Mouse (Mus musculus): ENCODE results near the gene Mrps7. TPM values are rescaled to one million over a fixed set of nuclear protein-coding genes. Genes with fewer than 3 reads are reported as not detected.
A peak's percentile ranks its signal among the peaks of the same experiment; 100 is the strongest.

Mrps7 gene
- polyA plus RNA-seq, 1 experiment from 2014 or later: 92.9 TPM

DNA sequence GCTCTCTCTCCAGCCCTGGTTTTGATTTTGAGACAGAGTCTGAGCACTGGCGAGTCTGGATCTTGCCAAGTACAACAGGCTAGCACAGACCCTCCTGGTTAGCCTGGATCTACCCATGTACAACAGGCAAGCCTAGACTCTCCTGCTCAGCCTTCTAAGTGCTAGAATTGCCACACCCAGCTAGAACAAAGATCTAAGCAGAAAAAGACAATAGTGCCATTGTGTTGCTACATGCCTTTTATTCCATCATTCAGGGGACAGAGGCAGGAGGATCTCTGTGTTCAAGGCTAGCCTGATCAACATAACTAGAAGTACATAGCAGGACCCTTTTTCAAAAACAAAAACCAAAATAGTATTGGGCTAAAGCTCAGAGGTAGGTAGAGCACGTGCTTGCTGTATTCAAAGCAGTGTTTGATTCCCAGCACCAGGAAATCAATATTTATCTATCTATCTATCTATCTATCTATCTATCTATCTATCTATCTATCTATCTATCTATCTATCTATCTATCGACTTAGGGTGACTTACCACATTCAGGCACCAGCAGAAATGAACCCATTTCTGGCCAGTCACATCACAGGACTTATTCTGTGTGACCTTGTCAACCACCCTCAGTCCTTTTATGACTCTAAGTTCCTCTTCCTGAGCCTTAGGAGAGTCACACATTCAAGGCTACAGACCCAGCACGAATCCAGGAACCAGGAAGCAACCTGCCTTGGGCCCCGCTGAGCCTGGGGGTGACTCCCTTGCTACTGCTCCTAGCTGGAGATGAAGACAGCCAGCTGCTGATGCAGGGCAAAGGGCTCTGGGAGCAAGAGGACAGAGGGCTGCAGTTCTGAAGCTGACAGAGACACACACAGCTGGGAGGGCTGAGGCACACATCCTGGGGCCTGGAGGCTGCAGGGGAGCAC is 35.0 kb downstream of the Mrps7 start:
- H3K27ac ChIP-seq: no peak overlapping the region
- no peaks in the 10 kb centered on the region for H3K9me3 ChIP-seq (replicated peaks; ENCODE audit: low read length)
- H3K4me1 ChIP-seq (replicated peaks; ENCODE audit: insufficient read depth, low read length): no peaks in the 10 kb centered on the region
- 0 out of 2 replicates have a peak, but pooled peaks cover 3% of the 10 kb centered on the region for H3K36me3 ChIP-seq (ENCODE audit: insufficient read depth, low read length)
- no peak for TF ChIP-seq CTCF (IDR thresholded peaks at IDR 0.05; ENCODE audit: low read depth)
- no peak overlapping the region for H3K4me2 ChIP-seq (ENCODE audit: low read length)
- 58% methylated on average over 5 of the region's 5 CpGs for WGBS
- H3K27me3 ChIP-seq (ENCODE audit: insufficient read depth, low read length): no peaks in the 10 kb centered on the region
- H3K4me3 ChIP-seq (replicated peaks; ENCODE audit: low read depth, low read length): no peak overlapping the region
- DNase-seq (ENCODE audit: low spot score) (peak; percentile 33), ATAC-seq (replicated peaks; ENCODE audit: low FRiP score, low read depth) (no peak)
- no peak overlapping the region for H3K9ac ChIP-seq (ENCODE audit: low read depth, low read length)

GRCm38 (mm10) chr11:115639540-115639939 is 35.8 kb downstream of the Mrps7 start:
- H3K9ac ChIP-seq (ENCODE audit: low read depth, low read length): no peak overlapping the region
- H3K9me3 ChIP-seq (replicated peaks; ENCODE audit: low read length): no peaks in the 10 kb centered on the region
- 0 out of 2 replicates have a peak, but pooled peaks cover 7% of the 10 kb centered on the region for H3K36me3 ChIP-seq (ENCODE audit: insufficient read depth, low read length)
- WGBS: 57% methylated on average over 4 of the region's 4 CpGs
- no peak for DNase-seq (ENCODE audit: low spot score)
- no peaks in the 10 kb centered on the region for H3K4me1 ChIP-seq (replicated peaks; ENCODE audit: insufficient read depth, low read length)
- H3K27me3 ChIP-seq (ENCODE audit: insufficient read depth, low read length): no peaks in the 10 kb centered on the region
- H3K4me3 ChIP-seq (replicated peaks; ENCODE audit: low read depth, low read length): no peak overlapping the region
- H3K27ac ChIP-seq: no peak overlapping the region
- H3K4me2 ChIP-seq (ENCODE audit: low read length): no peak overlapping the region
- TF ChIP-seq CTCF (IDR thresholded peaks at IDR 0.05; ENCODE audit: low read depth): no peak
- ATAC-seq (replicated peaks; ENCODE audit: low FRiP score, low read depth): no peak

DNA sequence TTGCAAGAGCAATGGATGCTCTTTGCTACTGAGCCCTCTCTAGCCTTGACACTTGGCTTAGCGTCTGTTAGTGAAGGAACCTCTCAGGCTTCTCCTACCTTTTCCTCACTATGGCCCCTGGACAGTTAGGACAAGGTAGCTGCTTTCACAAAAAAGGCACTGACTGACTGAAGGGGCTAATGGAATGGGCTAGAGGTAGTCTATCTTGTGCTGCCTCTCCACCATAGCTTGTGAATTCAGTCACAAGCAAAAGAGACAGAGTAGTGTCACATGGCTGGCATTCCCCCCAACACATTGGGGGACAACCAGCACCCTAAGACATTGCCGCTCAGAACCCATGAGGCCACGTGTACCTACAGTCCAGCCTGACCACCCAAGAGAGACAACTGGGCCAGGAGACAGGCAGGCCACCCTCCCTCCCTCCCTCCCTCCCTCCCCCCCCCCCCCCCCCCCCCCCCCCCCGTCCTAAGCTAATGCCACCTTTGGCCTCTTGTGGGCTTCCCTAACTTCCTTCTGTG is 36.6 kb downstream of the Mrps7 start:
- ATAC-seq (replicated peaks; ENCODE audit: low FRiP score, low read depth) (no peak), DNase-seq (ENCODE audit: low spot score) (no peak)
- no peak overlapping the region for H3K4me3 ChIP-seq (replicated peaks; ENCODE audit: low read depth, low read length)
- 91% methylated on average over 3 of the region's 4 CpGs for WGBS
- no peaks in the 10 kb centered on the region for H3K9me3 ChIP-seq (replicated peaks; ENCODE audit: low read length)
- H3K27ac ChIP-seq: no peak overlapping the region
- no peak overlapping the region for H3K9ac ChIP-seq (ENCODE audit: low read depth, low read length)
- H3K27me3 ChIP-seq (ENCODE audit: insufficient read depth, low read length): no peaks in the 10 kb centered on the region
- no peak for TF ChIP-seq CTCF (IDR thresholded peaks at IDR 0.05; ENCODE audit: low read depth)
- no peaks in the 10 kb centered on the region for H3K4me1 ChIP-seq (replicated peaks; ENCODE audit: insufficient read depth, low read length)
- H3K36me3 ChIP-seq (ENCODE audit: insufficient read depth, low read length): peaks cover 7% of the 10 kb centered on the region; the same call in 1 of the 2 replicates
- H3K4me2 ChIP-seq (ENCODE audit: low read length): no peak overlapping the region

DNA sequence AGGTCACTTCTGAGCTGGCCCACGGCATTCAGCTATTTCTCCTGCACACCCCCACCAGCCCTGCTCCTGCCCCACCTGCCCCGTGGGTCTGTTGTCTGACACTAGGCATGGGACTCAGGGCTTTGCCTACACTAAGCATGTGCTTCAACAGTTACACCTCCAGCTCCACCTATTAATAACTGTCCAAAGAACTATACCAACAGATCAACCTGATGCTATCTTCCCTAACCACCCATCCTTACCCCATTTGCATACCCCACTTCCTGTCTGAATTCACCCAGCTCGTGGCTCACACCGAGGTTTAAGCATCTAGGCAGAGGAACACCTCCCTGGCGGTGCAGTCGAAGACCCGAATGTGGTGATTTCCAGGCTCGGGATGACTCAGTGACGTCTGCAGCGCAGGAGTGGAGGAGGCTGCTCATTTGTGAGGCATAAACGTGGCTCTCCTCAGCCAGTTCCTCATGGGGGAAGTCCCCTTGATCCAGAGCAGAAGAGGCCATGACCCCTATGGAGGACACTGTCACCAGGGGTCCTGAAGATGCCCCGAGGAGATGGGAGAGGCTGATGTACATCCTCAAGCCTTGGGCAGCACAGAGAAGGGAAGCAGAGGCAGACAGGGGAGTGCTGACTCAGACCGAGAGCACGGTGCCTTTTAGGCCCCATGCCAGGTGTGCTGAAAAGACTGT is 37.4 kb downstream of the Mrps7 start:
- H3K9ac ChIP-seq (ENCODE audit: low read depth, low read length): 0 out of 2 replicates have a peak overlapping the region, but pooled peaks have one; percentile 18
- no peaks in the 10 kb centered on the region for H3K4me1 ChIP-seq (replicated peaks; ENCODE audit: insufficient read depth, low read length)
- H3K4me2 ChIP-seq (ENCODE audit: low read length): no peak overlapping the region
- H3K27me3 ChIP-seq (ENCODE audit: insufficient read depth, low read length): no peaks in the 10 kb centered on the region
- H3K9me3 ChIP-seq (replicated peaks; ENCODE audit: low read length): no peaks in the 10 kb centered on the region
- H3K36me3 ChIP-seq (ENCODE audit: insufficient read depth, low read length): peaks cover 7% of the 10 kb centered on the region; the same call in 1 of the 2 replicates
- DNase-seq (ENCODE audit: low spot score): no peak
- H3K4me3 ChIP-seq (replicated peaks; ENCODE audit: low read depth, low read length): no peak overlapping the region
- TF ChIP-seq CTCF (IDR thresholded peaks at IDR 0.05; ENCODE audit: low read depth): no peak
- no peak overlapping the region for H3K27ac ChIP-seq
- ATAC-seq (replicated peaks; ENCODE audit: low FRiP score, low read depth): no peak
- WGBS: 48% methylated on average over 14 of the region's 14 CpGs

GRCm38 (mm10) chr11:115641664-115642036 is 37.9 kb downstream of the Mrps7 start:
- no peak for DNase-seq (ENCODE audit: low spot score)
- 0 out of 2 replicates have a peak overlapping the region, but pooled peaks have one; percentile 18 for H3K9ac ChIP-seq (ENCODE audit: low read depth, low read length)
- H3K36me3 ChIP-seq (ENCODE audit: insufficient read depth, low read length): peaks cover 7% of the 10 kb centered on the region; the same call in 1 of the 2 replicates
- WGBS: 81% methylated on average over 4 of the region's 4 CpGs
- no peak overlapping the region for H3K4me2 ChIP-seq (ENCODE audit: low read length)
- H3K27me3 ChIP-seq (ENCODE audit: insufficient read depth, low read length): no peaks in the 10 kb centered on the region
- no peak for ATAC-seq (replicated peaks; ENCODE audit: low FRiP score, low read depth)
- H3K4me3 ChIP-seq (replicated peaks; ENCODE audit: low read depth, low read length): no peak overlapping the region
- no peak for TF ChIP-seq CTCF (IDR thresholded peaks at IDR 0.05; ENCODE audit: low read depth)
- no peaks in the 10 kb centered on the region for H3K4me1 ChIP-seq (replicated peaks; ENCODE audit: insufficient read depth, low read length)
- no peaks in the 10 kb centered on the region for H3K9me3 ChIP-seq (replicated peaks; ENCODE audit: low read length)
- no peak overlapping the region for H3K27ac ChIP-seq

DNA sequence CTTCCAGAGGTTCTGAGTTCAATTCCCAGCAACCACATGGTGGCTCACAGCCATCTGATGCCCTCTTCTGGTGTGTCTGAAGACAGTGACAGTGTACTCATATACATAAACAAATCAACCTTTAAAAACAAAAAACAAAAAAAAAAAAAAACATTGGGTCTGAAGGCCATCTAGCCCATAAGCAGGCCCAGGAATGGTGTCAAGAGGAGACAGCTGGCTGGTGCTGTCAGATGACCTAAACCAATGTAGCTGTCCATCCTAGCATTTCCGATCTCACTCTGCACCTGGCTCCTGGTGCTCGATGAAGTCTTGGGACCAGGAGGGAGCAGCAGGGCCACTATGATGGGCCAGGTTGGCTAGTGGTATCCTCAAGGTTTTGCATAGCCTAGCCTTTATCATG is 39.0 kb downstream of the Mrps7 start:
- Histone ChIP-seq H3K9ac (ENCODE audit: low read depth, low read length) (no peak overlapping the region), H3K27ac (no peak overlapping the region), H3K4me1 (replicated peaks; ENCODE audit: insufficient read depth, low read length) (no peaks in the 10 kb centered on the region), H3K4me3 (replicated peaks; ENCODE audit: low read depth, low read length) (no peak overlapping the region), H3K27me3 (ENCODE audit: insufficient read depth, low read length) (no peaks in the 10 kb centered on the region), H3K36me3 (ENCODE audit: insufficient read depth, low read length) (peaks cover 7% of the 10 kb centered on the region; the same call in 1 of the 2 replicates), H3K9me3 (replicated peaks; ENCODE audit: low read length) (no peaks in the 10 kb centered on the region), H3K4me2 (ENCODE audit: low read length) (no peak overlapping the region)
- WGBS: 94% methylated on average over 2 of the region's 2 CpGs
- DNase-seq (ENCODE audit: low spot score): no peak
- TF ChIP-seq CTCF (IDR thresholded peaks at IDR 0.05; ENCODE audit: low read depth): no peak
- no peak for ATAC-seq (replicated peaks; ENCODE audit: low FRiP score, low read depth)
